Mouse (Mus musculus): ENCODE results near the gene Hist1h1c. TPM values are rescaled to one million over a fixed set of nuclear protein-coding genes. Genes with fewer than 3 reads are reported as not detected.

Gene Hist1h1c
- 100 to 1,000 TPM; 147 to 185 TPM for total RNA-seq (2021)
- 55.5 and 80.0 TPM in 2 replicates for polyA plus RNA-seq (2012; rRNA removed)
- long read RNA-seq, transcript Hist1h1c-201 (1 exons, 1,560 nt), result major isoform, 33 of 33 reads
- long read RNA-seq, partial matches to known transcripts, result 0 of 33 reads
- long read RNA-seq, other reads (novel, unspliced or antisense), result 0 of 33 reads

DNA sequence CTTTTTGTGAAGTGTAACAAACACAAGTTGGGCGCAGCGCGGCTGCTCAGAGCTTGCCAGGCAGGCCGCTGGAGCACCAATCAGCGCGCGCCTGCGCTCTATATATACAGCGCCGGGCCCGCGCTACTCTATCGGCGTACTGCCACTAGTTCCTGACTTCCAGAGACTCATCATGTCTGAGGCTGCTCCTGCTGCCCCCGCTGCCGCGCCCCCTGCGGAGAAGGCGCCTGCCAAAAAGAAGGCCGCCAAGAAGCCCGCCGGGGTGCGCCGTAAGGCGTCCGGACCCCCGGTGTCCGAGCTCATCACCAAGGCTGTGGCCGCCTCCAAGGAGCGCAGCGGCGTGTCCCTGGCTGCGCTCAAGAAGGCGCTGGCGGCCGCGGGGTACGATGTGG is at the start of gene Hist1h1c:
Gene Hist1h1c (plus strand): TSS at position 132 of the 392 bp plus-strand sequence.
- Histone ChIP-seq H3K79me2 (replicated peaks; ENCODE audit: control insufficient read depth, insufficient read depth, low read length) (no peaks in the 10 kb centered on the region), H3K4me1 (ENCODE audit: control insufficient read depth, insufficient read depth, low read length) (peaks cover 1% of the 10 kb centered on the region; the same call in 1 of the 2 replicates), H3K36me3 (ENCODE audit: control insufficient read depth, insufficient read depth, low read length) (peaks cover 18% of the 10 kb centered on the region), H3K4me3 (peak within 1 kb of the TSS; percentile 89), H3K27me3 (ENCODE audit: control insufficient read depth, insufficient read depth, low read length) (no peaks in the 10 kb centered on the region), H3K9ac (ENCODE audit: low read depth, low read length) (peak within 1 kb of the TSS; percentile 71), H3K27ac (peak within 1 kb of the TSS; percentile 96)
- intact Hi-C loops (cut with DNase I), result loop anchor here (1.0 to 10.0 kb wide), 2 partner anchors 40 to 1984 kb away; partner anchors contain the start of genes Hist1h2ak, Hist1h2bn, Hist1h4c and Hist1h4k
- peak; percentile 61; the same call in 1 of the 2 replicates for TF ChIP-seq EP300 (IDR thresholded peaks at IDR 0.05; ENCODE audit: insufficient read depth, low read depth, low read length)
- TF ChIP-seq POLR2A (IDR thresholded peaks at IDR 0.05; ENCODE audit: insufficient read depth, low read depth, low read length), result peak; percentile 98
- peak; percentile 15; the same call in 1 of the 2 replicates for TF ChIP-seq CTCF (IDR thresholded peaks at IDR 0.05)
- DNase-seq, result peak; percentile 92 to 94
- WGBS, result under 1% methylated on average over 38 of the region's 38 CpGs

DNA sequence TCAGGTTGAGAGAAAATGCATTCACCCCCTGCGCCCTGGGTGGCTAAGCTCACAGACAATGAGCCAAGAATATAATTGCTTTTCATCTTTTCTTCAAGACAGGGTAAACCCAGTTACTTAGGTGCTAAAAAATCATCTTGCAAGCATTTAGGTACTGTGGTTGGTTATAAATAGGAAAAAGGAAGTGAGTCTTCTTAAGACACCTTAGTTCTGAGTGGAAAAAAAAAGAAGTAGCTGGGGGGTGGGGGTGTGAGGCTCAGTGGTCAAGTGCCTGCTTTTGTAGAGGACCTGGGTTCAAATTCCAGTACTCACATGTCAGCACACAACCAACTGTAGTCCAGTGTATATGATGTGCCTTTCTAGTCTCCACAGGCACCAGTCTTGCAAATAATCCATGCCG is 49.7 kb upstream of the Hist1h1c start:
- H3K27ac ChIP-seq, result no peak overlapping the region
- H3K27me3 ChIP-seq (ENCODE audit: control insufficient read depth, insufficient read depth, low read length), result no peaks in the 10 kb centered on the region
- H3K79me2 ChIP-seq (replicated peaks; ENCODE audit: control insufficient read depth, insufficient read depth, low read length), result no peaks in the 10 kb centered on the region; the same call in 1 of the 2 replicates
- intact Hi-C loops (cut with DNase I), result loop anchor here (5.0 to 10.0 kb wide), 2 partner anchors 1647 to 1934 kb away; partner anchors contain the start of genes Hist1h2ag, Hist1h2ak, Hist1h2bj and Hist1h2bn
- H3K36me3 ChIP-seq (ENCODE audit: control insufficient read depth, insufficient read depth, low read length), result peaks cover 2% of the 10 kb centered on the region
- TF ChIP-seq EP300 (IDR thresholded peaks at IDR 0.05; ENCODE audit: insufficient read depth, low read depth, low read length) (no peak), CTCF (IDR thresholded peaks at IDR 0.05) (no peak), POLR2A (IDR thresholded peaks at IDR 0.05; ENCODE audit: insufficient read depth, low read depth, low read length) (no peak)
- WGBS, result 99% methylated on average over 2 of the region's 2 CpGs
- H3K4me3 ChIP-seq, result no peak overlapping the region
- H3K9ac ChIP-seq (ENCODE audit: low read depth, low read length), result no peak overlapping the region
- H3K4me1 ChIP-seq (ENCODE audit: control insufficient read depth, insufficient read depth, low read length), result peaks cover 1% of the 10 kb centered on the region; the same call in 1 of the 2 replicates
- no peak for DNase-seq

DNA sequence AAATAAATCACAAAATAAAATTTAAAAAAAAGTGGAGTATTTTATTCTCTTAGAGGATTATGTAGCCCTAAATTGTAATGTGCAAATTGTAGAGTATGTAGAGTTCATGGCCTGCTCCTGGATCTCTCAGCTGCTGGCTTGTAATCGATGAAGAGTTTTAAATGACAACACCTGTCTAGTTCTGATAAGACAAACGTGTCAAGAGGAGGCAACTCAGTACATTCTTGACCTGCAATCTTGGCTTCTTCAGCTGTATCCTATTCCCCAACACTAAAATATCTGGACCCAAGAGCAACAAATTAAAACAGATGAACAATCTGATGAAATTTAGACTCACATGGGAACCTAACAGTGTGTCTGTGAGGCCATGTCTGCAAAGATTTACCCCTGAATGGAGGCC is 49.1 kb upstream of the Hist1h1c start:
- no peak overlapping the region for H3K27ac ChIP-seq
- H3K79me2 ChIP-seq (replicated peaks; ENCODE audit: control insufficient read depth, insufficient read depth, low read length), result no peaks in the 10 kb centered on the region; the same call in 1 of the 2 replicates
- H3K4me1 ChIP-seq (ENCODE audit: control insufficient read depth, insufficient read depth, low read length), result peaks cover 1% of the 10 kb centered on the region; the same call in 1 of the 2 replicates
- WGBS, result 55% methylated on average over 2 of the region's 2 CpGs
- intact Hi-C loops (cut with DNase I), result loop anchor here (5.0 to 10.0 kb wide), 2 partner anchors 1647 to 1935 kb away; partner anchors contain the start of genes Hist1h2ag, Hist1h2ak, Hist1h2bj and Hist1h2bn
- DNase-seq, result no peak
- no peaks in the 10 kb centered on the region for H3K27me3 ChIP-seq (ENCODE audit: control insufficient read depth, insufficient read depth, low read length)
- peaks cover 2% of the 10 kb centered on the region for H3K36me3 ChIP-seq (ENCODE audit: control insufficient read depth, insufficient read depth, low read length)
- H3K9ac ChIP-seq (ENCODE audit: low read depth, low read length), result no peak overlapping the region
- no peak for TF ChIP-seq POLR2A (IDR thresholded peaks at IDR 0.05; ENCODE audit: insufficient read depth, low read depth, low read length)
- no peak for TF ChIP-seq CTCF (IDR thresholded peaks at IDR 0.05)
- no peak for TF ChIP-seq EP300 (IDR thresholded peaks at IDR 0.05; ENCODE audit: insufficient read depth, low read depth, low read length)
- H3K4me3 ChIP-seq, result no peak overlapping the region

GRCm38 (mm10) chr13:23693856-23694440 is 44.7 kb upstream of the Hist1h1c start:
- H3K9ac ChIP-seq (ENCODE audit: low read depth, low read length), result no peak overlapping the region
- intact Hi-C loops (cut with DNase I), result loop anchor here (10.0 kb wide), 1 partner anchor 1979 kb away; the partner anchor contains the start of genes Hist1h2ai, Hist1h2bl and Hist1h3h
- 76% methylated on average over 6 of the region's 6 CpGs for WGBS

DNA sequence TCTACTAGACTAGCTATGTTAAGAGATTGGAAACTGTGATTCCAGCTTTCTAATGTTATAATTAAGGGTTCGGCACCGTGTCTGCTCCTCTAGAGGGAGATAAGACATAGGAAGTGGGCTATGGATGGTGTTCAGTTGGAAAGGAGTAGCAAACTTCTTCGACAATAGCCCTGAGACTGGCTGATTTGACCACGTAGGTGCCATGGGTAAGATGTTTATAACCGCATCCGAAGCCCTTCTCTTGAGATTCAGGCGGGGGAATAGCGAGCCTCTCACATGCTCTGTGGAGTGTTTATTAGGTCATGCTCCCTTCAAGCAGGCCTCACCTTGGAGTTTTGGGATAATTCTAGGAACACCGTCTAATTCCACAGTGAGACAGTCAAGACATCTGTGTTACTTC is 43.7 kb upstream of the Hist1h1c start:
- no peaks in the 10 kb centered on the region; the same call in 1 of the 2 replicates for H3K4me1 ChIP-seq (ENCODE audit: control insufficient read depth, insufficient read depth, low read length)
- H3K9ac ChIP-seq (ENCODE audit: low read depth, low read length), result no peak overlapping the region
- DNase-seq, result no peak
- no peak overlapping the region for H3K4me3 ChIP-seq
- intact Hi-C loops (cut with DNase I), result loop anchor here (5.0 to 10.0 kb wide), 3 partner anchors 263 to 1980 kb away; partner anchors contain the start of genes Hist1h2ah, Hist1h2ai, Hist1h2bk and Hist1h2bl
- H3K36me3 ChIP-seq (ENCODE audit: control insufficient read depth, insufficient read depth, low read length), result no peaks in the 10 kb centered on the region
- H3K79me2 ChIP-seq (replicated peaks; ENCODE audit: control insufficient read depth, insufficient read depth, low read length), result no peaks in the 10 kb centered on the region
- no peak overlapping the region for H3K27ac ChIP-seq
- WGBS, result 91% methylated on average over 9 of the region's 9 CpGs
- H3K27me3 ChIP-seq (ENCODE audit: control insufficient read depth, insufficient read depth, low read length), result no peaks in the 10 kb centered on the region
- TF ChIP-seq POLR2A (IDR thresholded peaks at IDR 0.05; ENCODE audit: insufficient read depth, low read depth, low read length), result no peak
- TF ChIP-seq EP300 (IDR thresholded peaks at IDR 0.05; ENCODE audit: insufficient read depth, low read depth, low read length), result no peak
- TF ChIP-seq CTCF (IDR thresholded peaks at IDR 0.05), result no peak

More at GRCm38 (mm10) chr13:23693856-23694440, 44.7 kb upstream of the Hist1h1c start:
- Histone ChIP-seq H3K27ac (no peak overlapping the region), H3K27me3 (ENCODE audit: control insufficient read depth, insufficient read depth, low read length) (no peaks in the 10 kb centered on the region), H3K4me3 (no peak overlapping the region), H3K79me2 (replicated peaks; ENCODE audit: control insufficient read depth, insufficient read depth, low read length) (no peaks in the 10 kb centered on the region), H3K36me3 (ENCODE audit: control insufficient read depth, insufficient read depth, low read length) (no peaks in the 10 kb centered on the region), H3K4me1 (ENCODE audit: control insufficient read depth, insufficient read depth, low read length) (no peaks in the 10 kb centered on the region; the same call in 1 of the 2 replicates)
- no peak for DNase-seq
- TF ChIP-seq EP300 (IDR thresholded peaks at IDR 0.05; ENCODE audit: insufficient read depth, low read depth, low read length) (no peak), CTCF (IDR thresholded peaks at IDR 0.05) (no peak), POLR2A (IDR thresholded peaks at IDR 0.05; ENCODE audit: insufficient read depth, low read depth, low read length) (no peak)
